Mouse (Mus musculus) adipocyte (in vitro differentiated cells): ENCODE data around the gene Speer4d.
"Not testable (repeated sequence)": the region's sequence is repeated elsewhere in the genome, so short reads cannot be mapped to it uniquely, and the experiment has no call there.

Experiments
- DNase-seq: peaks from one replicate; pipeline ENCODE4 v3.0.0-alpha.2; 2016; ENCODE audit warnings: low spot score

The Speer4d gene

GRCm38 (mm10) chr5:15670789-15671188 is 51.9 kb downstream of the Speer4d start:
- DNase-seq = not testable (repeated sequence)
